Mouse (Mus musculus) neural tube, embryonic 15.5 days (tissue): ENCODE measurements at regions not wholly inside any gene's neighbourhood (a gene's known extent, or its start where the extent isn't known, plus 50 kb on each side); places are given as distances from the start of the nearest gene placed in this dataset.

Experiments used
- ATAC-seq: fragments of 200-750 bp; cut with Nextera tagmentation; 2 replicates; pipeline ENCODE4 v1.8.0; 2017; ENCODE audit warnings: mild to moderate bottlenecking, moderate TSS enrichment, moderate library complexity; ENCODE audit not compliant: low FRiP score
- H3K27ac ChIP-seq: fragments of 300-500 bp; sonication (generic); replicated peaks from 2 replicates; pipeline ENCODE4 v1.5.1; 2015; ENCODE audit warnings: mild to moderate bottlenecking, inconsistent platforms
- H3K27me3 ChIP-seq: fragments of 300-500 bp; sonication (generic); replicated peaks from 2 replicates; pipeline ENCODE4 v1.6.1; 2015; ENCODE audit warnings: inconsistent platforms
- H3K36me3 ChIP-seq: fragments of 300-500 bp; sonication (generic); 2 replicates; pipeline ENCODE4 v1.6.1; 2015; ENCODE audit warnings: inconsistent platforms
- H3K4me1 ChIP-seq: fragments of 300-500 bp; sonication (generic); 2 replicates; pipeline ENCODE4 v1.6.1; 2015; ENCODE audit warnings: inconsistent platforms
- H3K4me2 ChIP-seq: fragments of 300-500 bp; sonication (generic); 2 replicates; pipeline ENCODE4 v1.6.1; 2015; ENCODE audit warnings: inconsistent platforms, mild to moderate bottlenecking, moderate library complexity
- H3K4me3 ChIP-seq: fragments of 300-500 bp; sonication (generic); replicated peaks from 2 replicates; pipeline ENCODE4 v1.5.1; 2015; ENCODE audit warnings: mild to moderate bottlenecking, inconsistent platforms
- H3K9ac ChIP-seq: fragments of 300-500 bp; sonication (generic); replicated peaks from 2 replicates; pipeline ENCODE4 v1.6.1; 2015; ENCODE audit warnings: mild to moderate bottlenecking, inconsistent platforms
- H3K9me3 ChIP-seq: fragments of 300-500 bp; sonication (generic); replicated peaks from 2 replicates; pipeline ENCODE4 v1.6.1; 2016; ENCODE audit warnings: inconsistent platforms
- WGBS: fragments of 180-500 bp; shearing (Covaris S2); methylation state at CpG from one replicate; pipeline ENCODE4 v1.1.7; 2015; ENCODE audit warnings: mixed read lengths; 5-methylcytosine and 5-hydroxymethylcytosine counted together

GRCm38 (mm10) chr4:26101881-26102459 is 244.7 kb downstream of the Manea start:
- ATAC-seq = peak; percentile 83
- 79% methylated on average over 3 of the region's 3 CpGs for WGBS
- H3K27me3 ChIP-seq = no peaks in the 10 kb centered on the region
- no peak overlapping the region for H3K27ac ChIP-seq
- H3K4me1 ChIP-seq = no peaks in the 10 kb centered on the region
- H3K4me3 ChIP-seq = no peak overlapping the region
- no peak overlapping the region for H3K9ac ChIP-seq
- no peaks in the 10 kb centered on the region for H3K36me3 ChIP-seq
- H3K9me3 ChIP-seq = no peaks in the 10 kb centered on the region
- no peak overlapping the region for H3K4me2 ChIP-seq

- 0 out of 2 replicates have a peak, but pooled peaks cover 7% of the 10 kb centered on the region for H3K9me3 ChIP-seq
- no peaks in the 10 kb centered on the region for H3K4me1 ChIP-seq
- H3K4me2 ChIP-seq = no peak overlapping the region
- no peak for ATAC-seq
- H3K9ac ChIP-seq = no peak overlapping the region
- no peaks in the 10 kb centered on the region for H3K36me3 ChIP-seq
- H3K27me3 ChIP-seq = no peaks in the 10 kb centered on the region
- no peak overlapping the region for H3K4me3 ChIP-seq
- no peak overlapping the region for H3K27ac ChIP-seq
These were observed 270.6 kb upstream of the Fut9 start for GRCm38 (mm10) chr4:26070606-26071005.

- H3K27ac ChIP-seq = no peak overlapping the region
- H3K27me3 ChIP-seq = no peaks in the 10 kb centered on the region
- H3K4me1 ChIP-seq = no peaks in the 10 kb centered on the region
- no peak overlapping the region for H3K4me3 ChIP-seq
- WGBS = 93% methylated on average over 2 of the region's 2 CpGs
- no peak overlapping the region for H3K4me2 ChIP-seq
- 0 out of 2 replicates have a peak, but pooled peaks cover 7% of the 10 kb centered on the region for H3K9me3 ChIP-seq
- no peak for ATAC-seq
- no peaks in the 10 kb centered on the region for H3K36me3 ChIP-seq
- H3K9ac ChIP-seq = no peak overlapping the region
These were observed 269.4 kb upstream of the Fut9 start for GRCm38 (mm10) chr4:26069452-26069851.
